ENCODE assay signal across 9 mouse cellular contexts in the genomic region with DNA sequence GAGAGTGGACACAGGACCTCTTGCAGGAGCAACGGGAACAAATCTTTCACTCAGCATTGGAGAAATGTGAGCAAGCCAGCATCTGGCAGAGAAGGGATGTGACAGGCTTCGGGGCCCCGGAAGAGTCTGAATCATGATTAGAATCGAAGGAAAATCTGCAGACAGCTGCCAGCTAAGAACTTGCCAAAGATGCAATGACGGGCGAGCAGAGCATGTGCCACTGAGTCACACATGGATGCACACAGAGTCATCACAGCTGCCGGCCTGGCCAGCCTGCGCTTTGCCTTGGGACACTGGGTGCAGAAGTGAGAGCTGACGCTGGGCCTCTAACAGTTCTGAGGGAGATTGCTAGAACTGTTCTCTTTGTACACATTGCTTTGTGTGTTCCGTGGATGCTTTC.
DNase-seq lines count a peak whose midpoint lies in the region; ATAC-seq and TF ChIP-seq lines count a peak whose summit lies in the region.
"Had no signal": no experiment of that assay in that cellular context is flagged by ENCODE, and none has a peak within 500 bp of the region (broad histone marks: within the 10 kb centered on the region; RNA-seq: fewer than 3 reads in every experiment).

No protein-coding gene starts in this region.

- no peak overlapping the region for H3K4me2 ChIP-seq in hindbrain, embryonic 14.5 days (replicated peaks)
- H3K4me2 ChIP-seq in stomach, postnatal 0 days (replicated peaks; ENCODE audit: low read depth), result no peak overlapping the region

- no peak overlapping the region for H3K27ac ChIP-seq in cerebellum, adult 2 months (ENCODE audit: insufficient read depth, low read length)
- peak overlapping the region; percentile 45 for H3K27ac ChIP-seq in hindbrain, embryonic 14.5 days
- H3K27ac ChIP-seq in stomach, postnatal 0 days (replicated peaks), result no peak overlapping the region
- H3K27ac ChIP-seq: macrophage had no signal

- no peaks in the 10 kb centered on the region for H3K27me3 ChIP-seq in cerebellum, adult 2 months (ENCODE audit: control insufficient read depth, insufficient read depth, low read length)
- H3K27me3 ChIP-seq in hindbrain, embryonic 14.5 days (ENCODE audit: control insufficient read depth, insufficient read depth, low read length), result no peaks in the 10 kb centered on the region
- no peaks in the 10 kb centered on the region for H3K27me3 ChIP-seq in stomach, postnatal 0 days (ENCODE audit: control insufficient read depth, insufficient read depth, low read length)

- H3K9me3 ChIP-seq in hindbrain, embryonic 14.5 days (ENCODE audit: control insufficient read depth, low read length), result no peaks in the 10 kb centered on the region
- H3K9me3 ChIP-seq in stomach, postnatal 0 days (ENCODE audit: control insufficient read depth, low read length), result no peaks in the 10 kb centered on the region

- no peak overlapping the region for H3K9ac ChIP-seq in hindbrain, embryonic 14.5 days
- H3K9ac ChIP-seq in stomach, postnatal 0 days (ENCODE audit: low read length), result no peak overlapping the region

- H3K36me3 ChIP-seq in hindbrain, embryonic 14.5 days (replicated peaks; ENCODE audit: control insufficient read depth, insufficient read depth), result no peaks in the 10 kb centered on the region
- H3K36me3 ChIP-seq in stomach, postnatal 0 days (ENCODE audit: control insufficient read depth, insufficient read depth, low read length), result no peaks in the 10 kb centered on the region

- no peak for TF ChIP-seq POLR2A in cerebellum, adult 2 months (IDR thresholded peaks at IDR 0.05; ENCODE audit: borderline replicate concordance, insufficient read depth, low read length)
- TF ChIP-seq POLR2A in lung, adult 2 months (IDR thresholded peaks at IDR 0.05; ENCODE audit: borderline replicate concordance, extremely low read depth, low read depth, low read length), result no peak

- 40% methylated on average over 10 of the region's 10 CpGs for WGBS in cerebellum, adult 2 months
- WGBS in lung, adult 2 months, result 68% methylated on average over 10 of the region's 10 CpGs
- 52% methylated on average over 10 of the region's 10 CpGs for WGBS in hindbrain, embryonic 14.5 days
- 68% methylated on average over 10 of the region's 10 CpGs for WGBS in stomach, postnatal 0 days

- no peak overlapping the region for H3K4me3 ChIP-seq in cerebellum, adult 2 months (replicated peaks; ENCODE audit: insufficient read depth, low read depth, low read length)
- H3K4me3 ChIP-seq in lung, adult 2 months (replicated peaks; ENCODE audit: extremely low read depth, low read depth, low read length), result no peak overlapping the region
- H3K4me3 ChIP-seq in hindbrain, embryonic 14.5 days (replicated peaks; ENCODE audit: low read length), result no peak overlapping the region
- no peak overlapping the region for H3K4me3 ChIP-seq in stomach, postnatal 0 days (ENCODE audit: low read depth, low read length)

- H3K4me1 ChIP-seq in cerebellum, adult 2 months (ENCODE audit: control insufficient read depth, insufficient read depth, low read length), result peaks cover 6% of the 10 kb centered on the region
- H3K4me1 ChIP-seq in lung, adult 2 months (ENCODE audit: control insufficient read depth, insufficient read depth, low read length), result no peaks in the 10 kb centered on the region
- no peaks in the 10 kb centered on the region for H3K4me1 ChIP-seq in hindbrain, embryonic 14.5 days (replicated peaks; ENCODE audit: control insufficient read depth, insufficient read depth, low read length)
- H3K4me1 ChIP-seq in stomach, postnatal 0 days (replicated peaks; ENCODE audit: control insufficient read depth, insufficient read depth), result no peaks in the 10 kb centered on the region

- DNase-seq in cerebellum, postnatal 10 days, result peak; percentile 82 to 85
- DNase-seq in cerebellum, adult 2 months, result no peak
- peak; percentile 42 for DNase-seq in lung, postnatal 10 days
- DNase-seq in lung, adult 2 months, result no peak
- peak; percentile 60 for DNase-seq in hindbrain, embryonic 14.5 days (ENCODE audit: low spot score)
- peak; percentile 11 to 67 for DNase-seq in lung, postnatal 4 days
- no peak for DNase-seq in stomach, postnatal 0 days (ENCODE audit: low spot score)
- no peak for DNase-seq in embryo, embryonic 10.5 days (ENCODE audit: low spot score)

- no peak for TF ChIP-seq CTCF in cerebellum, adult 2 months (IDR thresholded peaks at IDR 0.05; ENCODE audit: borderline replicate concordance, insufficient read depth, low read depth, low read length)
- no peak for TF ChIP-seq CTCF in lung, adult 2 months (IDR thresholded peaks at IDR 0.05; ENCODE audit: insufficient read depth, low read length)
- TF ChIP-seq CTCF in stomach, postnatal 0 days (IDR thresholded peaks at IDR 0.05; ENCODE audit: low read depth), result no peak

- no peak for ATAC-seq in hindbrain, embryonic 14.5 days (ENCODE audit: low FRiP score)
- no peak for ATAC-seq in stomach, postnatal 0 days (ENCODE audit: low FRiP score, low TSS enrichment)

- TF ChIP-seq EP300 in stomach, postnatal 0 days (optimal IDR thresholded peaks at IDR 0.05), result no peak

Comparison
In these comparisons a context has a peak if more than half of its experiments do, and no peak if none do; other contexts are left out.
1. DNase-seq: peak in cerebellum, postnatal 10 days (2 of 2), lung, postnatal 10 days (single experiment), hindbrain, embryonic 14.5 days (single experiment) and lung, postnatal 4 days (2 of 2); none in cerebellum, adult 2 months (0 of 2), lung, adult 2 months (single experiment), stomach, postnatal 0 days (single experiment) and embryo, embryonic 10.5 days (single experiment).